Mouse (Mus musculus) MEL (cell line): ENCODE results near the gene Zfp108.

Experiments
- CTCF ChIP-seq, 3 experiments: IDR thresholded peaks in 2 of 3; conservative IDR thresholded peaks in 1 of 3; 2 replicates each; pipeline ENCODE4 v1.5.1; 2011 to 2012; ENCODE audit warnings: low read length in 3 of 3, low read depth in 2 of 3, mild to moderate bottlenecking in 2 of 3, improper control_type of control experiment in 1 of 3, inconsistent platforms in 1 of 3, mixed read lengths in 1 of 3, moderate library complexity in 1 of 3; ENCODE audit not compliant: control insufficient read depth in 1 of 3, insufficient read depth in 1 of 3, poor library complexity in 1 of 3, severe bottlenecking in 1 of 3
- MAX ChIP-seq: IDR thresholded peaks from 2 replicates; pipeline ENCODE4 v1.6.1; 2011; ENCODE audit warnings: low read length, improper control_type of control experiment
- MYB ChIP-seq: IDR thresholded peaks from 2 replicates; pipeline ENCODE4 v1.6.1; 2011; ENCODE audit warnings: mild to moderate bottlenecking, low read depth, low read length, improper control_type of control experiment
- POLR2A ChIP-seq, 2 experiments: IDR thresholded peaks; 2 replicates each; pipeline ENCODE4 v1.6.1; 2011 to 2012; ENCODE audit warnings: low read length in 2 of 2, mild to moderate bottlenecking in 2 of 2, control low read depth in 1 of 2, improper control_type of control experiment in 1 of 2, low read depth in 1 of 2, moderate library complexity in 1 of 2; ENCODE audit not compliant: control insufficient read depth in 1 of 2, insufficient read depth in 1 of 2, poor library complexity in 1 of 2
- RAD21 ChIP-seq: IDR thresholded peaks from 2 replicates; pipeline ENCODE4 v1.6.1; 2011; ENCODE audit warnings: mild to moderate bottlenecking, low read depth, low read length, improper control_type of control experiment

- TF ChIP-seq RAD21 (no peak), MAX (no peak), POLR2A (IDR thresholded peaks at IDR 0.05; ENCODE audit: control insufficient read depth in 1 of 2, insufficient read depth in 1 of 2, low read depth in 1 of 2, low read length in 2 of 2, poor library complexity in 1 of 2) (no peak), CTCF (IDR thresholded peaks at IDR 0.05 in 2 of 3, conservative IDR thresholded peaks at IDR 0.05 in 1 of 3; ENCODE audit: control insufficient read depth in 1 of 3, insufficient read depth in 1 of 3, low read depth in 2 of 3, low read length in 3 of 3, poor library complexity in 1 of 3, severe bottlenecking in 1 of 3) (no peak), MYB (no peak)
These were observed 13.9 kb downstream of the Zfp108 start for GRCm38 (mm10) chr7:24268176-24269155.
